Mouse (Mus musculus) kidney, embryonic 16.5 days (tissue): ENCODE measurements at regions not wholly inside any gene's neighbourhood (a gene's known extent, or its start where the extent isn't known, plus 50 kb on each side); places are given as distances from the start of the nearest gene placed in this dataset.
"Not testable (repeated sequence)": the region's sequence is repeated elsewhere in the genome, so short reads cannot be mapped to it uniquely, and the experiment has no call there.

ENCODE experiments used
- ATAC-seq: fragments of 200-750 bp; cut with Nextera tagmentation; 2 replicates; pipeline ENCODE4 v1.8.0; 2017; ENCODE audit warnings: moderate TSS enrichment; ENCODE audit not compliant: low FRiP score, low TSS enrichment
- H3K27ac ChIP-seq: fragments of 300-500 bp; sonication (generic); 2 replicates; pipeline ENCODE4 v1.5.1; 2014; ENCODE audit warnings: low read length
- H3K27me3 ChIP-seq: fragments of 300-500 bp; sonication (generic); 2 replicates; pipeline ENCODE4 v1.6.1; 2014; ENCODE audit warnings: low read length, control low read depth, mixed read lengths; ENCODE audit not compliant: insufficient read depth
- H3K36me3 ChIP-seq: fragments of 300-500 bp; sonication (generic); 2 replicates; pipeline ENCODE4 v1.6.1; 2014; ENCODE audit warnings: low read length, control low read depth, mixed read lengths; ENCODE audit not compliant: insufficient read depth
- H3K4me1 ChIP-seq: fragments of 300-500 bp; sonication (generic); 2 replicates; pipeline ENCODE4 v1.6.1; 2014; ENCODE audit warnings: low read length, control low read depth, mixed read lengths; ENCODE audit not compliant: insufficient read depth
- H3K4me2 ChIP-seq: fragments of 300-500 bp; sonication (generic); replicated peaks from 2 replicates; pipeline ENCODE4 v1.6.1; 2014; ENCODE audit warnings: low read depth, low read length
- H3K4me3 ChIP-seq: fragments of 300-500 bp; sonication (generic); 2 replicates; pipeline ENCODE4 v1.5.1; 2014; ENCODE audit warnings: mild to moderate bottlenecking, low read length
- H3K9ac ChIP-seq: fragments of 300-500 bp; sonication (generic); replicated peaks from 2 replicates; pipeline ENCODE4 v1.6.1; 2014; ENCODE audit warnings: low read length
- H3K9me3 ChIP-seq: fragments of 300-500 bp; sonication (generic); 2 replicates; pipeline ENCODE4 v1.6.1; 2016; ENCODE audit warnings: low read length, control low read depth
- WGBS: fragments of 180-500 bp; shearing (Covaris S2); extraction: QIAGEN DNeasy Blood & Tissue Kit; methylation state at CpG from one replicate; pipeline ENCODE4 v1.1.7; 2014; 5-methylcytosine and 5-hydroxymethylcytosine counted together

GRCm38 (mm10) chr16:86473059-86473740, 571.6 kb upstream of the Adamts5 start:
- H3K4me3 ChIP-seq = no peak overlapping the region
- no peak overlapping the region for H3K9ac ChIP-seq
- H3K36me3 ChIP-seq = no peaks in the 10 kb centered on the region
- H3K27ac ChIP-seq = no peak overlapping the region
- H3K4me1 ChIP-seq = no peaks in the 10 kb centered on the region
- ATAC-seq = no peak
- H3K4me2 ChIP-seq = no peak overlapping the region
- WGBS = 58% methylated on average over 4 of the region's 4 CpGs
- H3K27me3 ChIP-seq = no peaks in the 10 kb centered on the region
- no peaks in the 10 kb centered on the region for H3K9me3 ChIP-seq

GRCm38 (mm10) chr16:86461073-86461472, 559.4 kb upstream of the Adamts5 start:
- ATAC-seq = no peak

GRCm38 (mm10) chr16:86456649-86457048, 555.0 kb upstream of the Adamts5 start:
- WGBS = 57% methylated on average over 3 of the region's 3 CpGs
- ATAC-seq = peak; percentile 83; the same call in 1 of the 2 replicates
- H3K4me1 ChIP-seq = no peaks in the 10 kb centered on the region
- no peak overlapping the region for H3K27ac ChIP-seq
- H3K4me2 ChIP-seq = no peak overlapping the region
- no peaks in the 10 kb centered on the region for H3K27me3 ChIP-seq
- H3K4me3 ChIP-seq = no peak overlapping the region
- no peaks in the 10 kb centered on the region for H3K36me3 ChIP-seq
- H3K9ac ChIP-seq = no peak overlapping the region
- no peaks in the 10 kb centered on the region for H3K9me3 ChIP-seq

More at GRCm38 (mm10) chr16:86461073-86461472, 559.4 kb upstream of the Adamts5 start:
- no peak overlapping the region for H3K4me2 ChIP-seq
- no peaks in the 10 kb centered on the region for H3K9me3 ChIP-seq
- H3K9ac ChIP-seq = no peak overlapping the region
- H3K27ac ChIP-seq = no peak overlapping the region
- no peaks in the 10 kb centered on the region for H3K36me3 ChIP-seq
- H3K4me1 ChIP-seq = no peaks in the 10 kb centered on the region
- H3K4me3 ChIP-seq = no peak overlapping the region
- WGBS = 60% methylated on average over 9 of the region's 9 CpGs
- H3K27me3 ChIP-seq = no peaks in the 10 kb centered on the region

- no peak overlapping the region for H3K27ac ChIP-seq
- 68% methylated on average over 3 of the region's 3 CpGs for WGBS
These were observed 553.2 kb upstream of the Adamts5 start for GRCm38 (mm10) chr16:86454810-86455209.

DNA sequence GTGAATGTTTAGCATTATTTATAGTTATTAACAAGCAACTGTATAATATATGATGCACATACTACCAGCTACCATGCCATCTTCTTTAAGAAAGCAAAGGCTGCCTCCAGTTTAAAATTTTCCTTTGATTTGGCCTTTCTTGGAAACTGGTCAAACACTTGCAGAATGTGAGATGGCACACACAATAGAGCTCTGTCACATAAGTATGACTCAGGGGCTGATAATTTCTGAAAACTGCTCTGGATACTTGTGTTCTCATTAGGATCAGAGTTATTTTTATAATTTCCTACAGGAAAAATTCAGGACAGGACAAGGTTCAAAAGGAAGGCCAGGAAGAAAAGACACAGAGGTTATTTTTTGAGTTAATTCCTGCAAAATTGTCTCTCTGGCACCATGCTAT, 552.4 kb upstream of the Adamts5 start:
- H3K9ac ChIP-seq = no peak overlapping the region
- H3K9me3 ChIP-seq = no peaks in the 10 kb centered on the region
- no peak overlapping the region for H3K27ac ChIP-seq
- H3K27me3 ChIP-seq = no peaks in the 10 kb centered on the region
- H3K4me3 ChIP-seq = no peak overlapping the region
- H3K36me3 ChIP-seq = no peaks in the 10 kb centered on the region
- no peak for ATAC-seq
- H3K4me1 ChIP-seq = no peaks in the 10 kb centered on the region
- H3K4me2 ChIP-seq = no peak overlapping the region

More at GRCm38 (mm10) chr16:86454810-86455209, 553.2 kb upstream of the Adamts5 start:
- ATAC-seq = no peak
- Histone ChIP-seq H3K4me1 (no peaks in the 10 kb centered on the region), H3K9me3 (no peaks in the 10 kb centered on the region), H3K36me3 (no peaks in the 10 kb centered on the region), H3K9ac (no peak overlapping the region), H3K4me3 (no peak overlapping the region), H3K4me2 (no peak overlapping the region), H3K27me3 (no peaks in the 10 kb centered on the region)

DNA sequence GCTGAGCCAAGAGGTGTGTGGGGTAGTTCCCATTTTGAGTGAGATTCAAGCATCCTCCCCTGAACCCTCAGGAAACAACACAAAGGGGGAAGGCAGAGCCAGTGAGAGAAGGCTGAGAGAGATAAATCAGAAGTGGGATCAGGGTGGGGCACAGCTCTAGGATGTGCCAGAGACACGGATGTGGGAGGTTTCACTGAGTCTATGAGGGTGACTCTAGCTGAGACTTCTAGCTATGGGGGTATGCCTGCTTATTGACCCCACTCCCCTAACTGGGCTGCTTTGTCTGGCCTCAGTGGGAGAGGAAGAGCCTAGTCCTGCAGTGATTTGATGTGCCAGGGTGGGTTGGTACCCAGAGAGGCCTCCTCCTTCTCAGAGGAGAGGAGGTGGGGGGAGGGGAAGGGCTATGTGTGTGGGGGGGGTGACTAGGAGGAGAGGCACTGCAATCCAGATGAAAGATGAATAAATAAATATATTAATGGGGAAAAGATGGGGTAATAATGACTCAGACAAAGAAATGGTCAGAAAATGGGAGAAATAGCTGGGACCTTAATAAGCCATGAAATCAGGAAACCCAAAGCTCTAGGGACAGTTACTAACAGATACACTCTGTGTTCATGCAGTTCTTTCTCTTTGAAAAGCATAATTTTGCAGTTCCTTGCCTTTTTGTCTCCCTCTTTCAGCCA, 547.0 kb upstream of the Adamts5 start:
- no peak overlapping the region for H3K27ac ChIP-seq
- peak; percentile 19; the same call in 1 of the 2 replicates for ATAC-seq
- no peak overlapping the region for H3K4me3 ChIP-seq
- no peak overlapping the region for H3K4me2 ChIP-seq
- no peaks in the 10 kb centered on the region for H3K4me1 ChIP-seq
- H3K9ac ChIP-seq = no peak overlapping the region
- H3K27me3 ChIP-seq = no peaks in the 10 kb centered on the region
- no peaks in the 10 kb centered on the region for H3K9me3 ChIP-seq
- H3K36me3 ChIP-seq = no peaks in the 10 kb centered on the region
- WGBS = 11% methylated on average over 1 of the region's 1 CpGs

DNA sequence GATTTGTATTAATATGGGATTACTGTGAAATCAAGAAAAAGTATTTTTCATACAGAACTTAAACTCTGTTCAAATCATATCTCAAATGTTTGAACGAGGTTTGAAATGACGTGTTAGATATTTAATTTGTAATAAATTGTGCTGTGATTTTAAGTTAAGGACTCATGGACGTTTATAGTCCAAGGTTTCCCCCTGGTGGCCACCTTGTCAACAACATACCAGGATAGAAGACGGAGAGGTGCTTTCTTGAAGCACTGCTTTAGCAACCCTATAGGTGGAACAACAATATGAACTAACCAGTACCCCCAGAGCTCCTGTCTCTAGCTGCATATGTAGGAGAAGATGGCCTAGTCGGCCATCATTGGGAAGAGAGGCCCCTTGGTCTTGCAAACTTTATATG, 517.8 kb upstream of the Adamts5 start:
- H3K9me3 ChIP-seq, H3K36me3 ChIP-seq, H3K4me1 ChIP-seq, H3K27ac ChIP-seq, H3K27me3 ChIP-seq, H3K9ac ChIP-seq, H3K4me2 ChIP-seq, H3K4me3 ChIP-seq: not testable (repeated sequence)
- ATAC-seq = peak; percentile 70; the same call in 1 of the 2 replicates
- 5% methylated on average over 5 of the region's 5 CpGs for WGBS

DNA sequence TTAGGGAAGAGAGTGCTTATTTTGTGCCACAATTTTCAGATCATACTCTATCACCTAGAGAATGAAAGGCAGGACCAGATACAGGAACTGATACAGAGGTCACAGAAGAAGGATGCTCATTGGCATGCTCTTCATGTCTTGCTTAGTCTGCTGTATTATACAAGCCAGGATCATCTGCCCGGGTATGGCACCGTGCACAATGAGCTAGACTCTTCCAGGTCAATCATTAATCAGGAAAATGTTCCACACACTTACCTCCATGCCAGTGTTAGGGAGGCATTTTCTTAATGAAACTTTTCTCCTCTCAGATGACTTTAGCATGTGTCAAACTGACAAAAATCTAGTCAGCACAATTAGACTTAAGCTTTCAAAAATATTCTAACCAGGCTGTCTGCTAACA, 502.7 kb upstream of the Adamts5 start:
- H3K27me3 ChIP-seq = no peaks in the 10 kb centered on the region
- no peak overlapping the region for H3K9ac ChIP-seq
- H3K27ac ChIP-seq = no peak overlapping the region
- WGBS = 56% methylated on average over 2 of the region's 2 CpGs
- ATAC-seq = peak; percentile 93
- H3K36me3 ChIP-seq = no peaks in the 10 kb centered on the region
- no peak overlapping the region for H3K4me3 ChIP-seq
- H3K4me2 ChIP-seq = no peak overlapping the region
- H3K9me3 ChIP-seq = no peaks in the 10 kb centered on the region
- no peaks in the 10 kb centered on the region for H3K4me1 ChIP-seq

- 88% methylated on average over 1 of the region's 1 CpGs for WGBS
- H3K4me3 ChIP-seq = no peak overlapping the region
- H3K9ac ChIP-seq = no peak overlapping the region
- no peaks in the 10 kb centered on the region for H3K27me3 ChIP-seq
- no peak for ATAC-seq
- no peak overlapping the region for H3K27ac ChIP-seq
- H3K36me3 ChIP-seq = no peaks in the 10 kb centered on the region
- no peak overlapping the region for H3K4me2 ChIP-seq
- no peaks in the 10 kb centered on the region for H3K4me1 ChIP-seq
- no peaks in the 10 kb centered on the region for H3K9me3 ChIP-seq
These were observed 499.8 kb upstream of the Adamts5 start for GRCm38 (mm10) chr16:86401381-86401780.

- 87% methylated on average over 1 of the region's 1 CpGs for WGBS
These were observed 497.7 kb upstream of the Adamts5 start for GRCm38 (mm10) chr16:86399288-86399687.

More at GRCm38 (mm10) chr16:86399288-86399687, 497.7 kb upstream of the Adamts5 start:
- H3K27ac ChIP-seq = no peak overlapping the region
- no peaks in the 10 kb centered on the region for H3K36me3 ChIP-seq
- no peak overlapping the region for H3K9ac ChIP-seq
- no peaks in the 10 kb centered on the region for H3K27me3 ChIP-seq
- H3K4me1 ChIP-seq = no peaks in the 10 kb centered on the region
- peak; percentile 82; the same call in 1 of the 2 replicates for ATAC-seq
- H3K4me2 ChIP-seq = no peak overlapping the region
- H3K4me3 ChIP-seq = no peak overlapping the region
- no peaks in the 10 kb centered on the region for H3K9me3 ChIP-seq
